Mouse (Mus musculus) skeletal muscle tissue, adult 2 months (tissue): Measurements from ENCODE around the gene 0610012G03Rik.

ENCODE experiments used
- DNase-seq: peaks from one replicate; pipeline ENCODE4 v3.0.0-alpha.2; 2012; ENCODE audit warnings: low read depth, low spot score

The 0610012G03Rik gene

GRCm38 (mm10) chr16:31932840-31933697 is 15.2 kb downstream of the 0610012G03Rik start:
- DNase-seq, result peak; percentile 89

- no peak for DNase-seq
These were observed 16.0 kb downstream of the 0610012G03Rik start for GRCm38 (mm10) chr16:31932255-31932654.

GRCm38 (mm10) chr16:31931330-31931729 is 17.0 kb downstream of the 0610012G03Rik start:
- no peak for DNase-seq

- DNase-seq, result no peak
These were observed 20.9 kb downstream of the 0610012G03Rik start for GRCm38 (mm10) chr16:31927412-31927811.

GRCm38 (mm10) chr16:31926547-31927182 is 21.6 kb downstream of the 0610012G03Rik start:
- DNase-seq, result no peak

GRCm38 (mm10) chr16:31926091-31926490 is 22.2 kb downstream of the 0610012G03Rik start:
- no peak for DNase-seq

GRCm38 (mm10) chr16:31924368-31924767 is 23.9 kb downstream of the 0610012G03Rik start:
- DNase-seq, result no peak

- peak; percentile 42 for DNase-seq
These were observed 30.0 kb downstream of the 0610012G03Rik start for GRCm38 (mm10) chr16:31918248-31918724.

GRCm38 (mm10) chr16:31917776-31918175 is 30.5 kb downstream of the 0610012G03Rik start:
- no peak for DNase-seq

- no peak for DNase-seq
These were observed 37.9 kb downstream of the 0610012G03Rik start for GRCm38 (mm10) chr16:31910281-31910847.

- no peak for DNase-seq
These were observed 39.3 kb downstream of the 0610012G03Rik start for GRCm38 (mm10) chr16:31908959-31909358.

- DNase-seq, result no peak
These were observed 41.4 kb downstream of the 0610012G03Rik start for GRCm38 (mm10) chr16:31906896-31907295.

- no peak for DNase-seq
These were observed 42.1 kb downstream of the 0610012G03Rik start for GRCm38 (mm10) chr16:31905891-31906825.

GRCm38 (mm10) chr16:31905331-31905730 is 43.0 kb downstream of the 0610012G03Rik start:
- DNase-seq, result no peak

GRCm38 (mm10) chr16:31903239-31903638 is 45.1 kb downstream of the 0610012G03Rik start:
- DNase-seq, result no peak

- DNase-seq, result no peak
These were observed 46.4 kb downstream of the 0610012G03Rik start for GRCm38 (mm10) chr16:31901886-31902285.

- no peak for DNase-seq
These were observed 49.6 kb downstream of the 0610012G03Rik start for GRCm38 (mm10) chr16:31898546-31899326.
